Mouse (Mus musculus) kidney, adult 2 months (tissue): ENCODE measurements around the gene Cd3e. TPM values are rescaled to one million over a fixed set of nuclear protein-coding genes. Genes with fewer than 3 reads are reported as not detected.

Source experiments
- DNase-seq: peaks from one replicate; pipeline ENCODE4 v3.0.0; 2021
- H3K27ac ChIP-seq: fragments of 200-500 bp; 2 replicates; pipeline ENCODE4 v1.5.1; 2012; ENCODE audit warnings: low read depth, low read length, control low read depth, inconsistent platforms; ENCODE audit not compliant: insufficient read depth
- H3K27me3 ChIP-seq: fragments of 200-500 bp; replicated peaks from 2 replicates; pipeline ENCODE4 v1.6.1; 2012; ENCODE audit warnings: mild to moderate bottlenecking, moderate library complexity, low read length, inconsistent platforms; ENCODE audit not compliant: control insufficient read depth, insufficient read depth
- H3K36me3 ChIP-seq: fragments of 200-500 bp; 2 replicates; pipeline ENCODE4 v1.6.1; 2012; ENCODE audit warnings: mild to moderate bottlenecking, moderate library complexity, low read length, inconsistent platforms; ENCODE audit not compliant: control insufficient read depth, insufficient read depth
- H3K4me1 ChIP-seq: fragments of 200-500 bp; 2 replicates; pipeline ENCODE4 v1.6.1; 2011; ENCODE audit warnings: low read length; ENCODE audit not compliant: control insufficient read depth, insufficient read depth
- H3K4me3 ChIP-seq: fragments of 200-500 bp; 2 replicates; pipeline ENCODE4 v1.5.1; 2011; ENCODE audit warnings: mild to moderate bottlenecking, low read depth, low read length, control low read depth; ENCODE audit not compliant: insufficient read depth
- CTCF ChIP-seq: fragments of 200-500 bp; conservative IDR thresholded peaks from 2 replicates; pipeline ENCODE4 v1.5.1; 2011; ENCODE audit warnings: low read depth, mild to moderate bottlenecking, control low read depth, low read length, moderate library complexity, mixed read lengths; ENCODE audit not compliant: insufficient read depth, insufficient read length
- POLR2A ChIP-seq: fragments of 200-500 bp; IDR thresholded peaks from one replicate; pipeline ENCODE4 v1.6.1; 2011; ENCODE audit warnings: low read depth, low read length, control low read depth
- WGBS: fragments of 180-500 bp; shearing (Covaris S2); methylation state at CpG from one replicate; pipeline ENCODE4 v1.1.7; 2018; 5-methylcytosine and 5-hydroxymethylcytosine counted together
- polyA plus RNA-seq: library from polyadenylated mRNA; depleted of rRNA; stranded (reverse); fragments of >200 nt; gene quantifications from 2 replicates; pipeline ENCODE4 v1.2.3, GENCODE M21; 2012; rRNA removed

Cd3e gene
- 0.52 and 3.6 TPM in 2 replicates for polyA plus RNA-seq

DNA sequence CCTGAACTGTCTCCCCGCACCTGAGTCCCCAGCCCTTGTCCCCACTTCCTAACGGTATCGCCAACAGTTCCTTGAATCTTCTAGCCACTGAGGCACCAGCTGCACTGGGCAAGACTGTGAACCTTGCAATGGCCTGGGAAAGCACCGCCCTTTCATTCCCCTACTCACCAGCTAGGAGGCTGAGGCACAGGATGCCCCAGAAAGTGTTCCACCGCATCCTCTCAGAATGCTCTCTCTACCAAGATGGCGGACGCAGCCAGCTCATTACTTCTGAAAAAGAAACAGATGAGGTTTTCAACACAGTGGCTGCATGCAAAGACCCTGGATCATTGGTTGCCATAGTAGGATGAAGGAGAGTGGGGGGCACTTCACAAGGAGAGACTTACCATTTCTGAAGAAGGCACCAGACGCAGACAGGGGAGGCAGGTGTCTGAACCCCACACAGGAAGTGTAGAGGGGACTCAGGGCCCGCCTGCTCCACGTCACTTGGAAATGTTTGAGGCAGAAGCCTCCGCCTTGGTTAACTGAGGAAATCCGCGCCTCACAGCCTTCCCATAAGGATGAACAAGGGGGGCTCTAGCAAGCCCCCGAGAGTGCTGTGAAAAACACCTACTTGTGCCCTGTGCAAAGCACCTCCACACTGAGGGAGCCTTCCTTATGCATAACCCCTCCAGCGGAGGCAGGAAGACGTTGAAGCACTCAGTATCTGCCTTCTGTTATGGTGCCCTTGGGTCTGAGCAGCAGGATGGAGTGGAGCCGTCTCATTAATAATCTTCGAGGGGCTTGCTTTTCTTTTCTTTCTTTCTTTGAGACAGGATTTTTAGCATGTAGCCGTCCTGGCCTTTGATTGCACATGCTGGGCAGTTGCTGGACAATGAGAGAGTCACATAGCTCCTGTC lies at the start of gene Cd3e:
Gene Cd3e (minus strand): TSS at position 448 of the 899 bp plus-strand sequence.
- no peak within 1 kb of the TSS for H3K4me3 ChIP-seq
- no peaks in the 10 kb centered on the region for H3K27me3 ChIP-seq

DNA sequence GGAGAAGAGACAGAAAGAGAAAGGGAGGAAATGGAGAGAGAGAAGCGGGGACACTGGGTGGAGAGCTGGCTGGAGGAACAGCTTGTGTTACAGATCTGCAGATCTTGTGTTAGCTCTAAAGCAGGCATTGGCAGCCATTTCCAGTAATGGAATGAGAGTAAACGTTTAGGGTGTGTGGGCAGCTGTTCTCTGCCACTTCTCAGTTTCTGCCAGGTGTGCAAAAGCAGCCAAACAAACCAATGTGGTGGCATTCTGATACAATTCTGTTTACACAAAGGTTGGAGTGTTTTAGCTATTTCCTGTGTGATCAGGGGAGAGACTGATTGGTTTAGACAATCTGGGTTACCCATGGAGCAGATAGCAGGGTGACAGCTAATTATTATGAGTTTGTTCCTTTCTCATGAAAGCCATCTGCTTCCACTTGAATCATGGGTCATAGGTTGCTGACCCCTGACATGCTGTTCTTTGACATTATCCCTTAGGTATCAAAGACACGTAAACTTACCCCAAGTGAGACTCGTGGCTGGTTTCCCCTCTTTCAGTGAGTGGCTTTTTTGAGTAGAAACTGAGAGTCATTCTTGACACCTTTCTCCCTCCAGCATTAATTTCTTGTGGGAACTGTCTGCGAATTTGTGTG lies 49.0 kb upstream of the Cd3e start:
- 36% methylated on average over 5 of the region's 5 CpGs for whole genome bisulfite sequencing
- no peaks in the 10 kb centered on the region for H3K27me3 ChIP-seq
- TF ChIP-seq POLR2A, result no peak
- TF ChIP-seq CTCF, result no peak
- H3K36me3 ChIP-seq, result no peaks in the 10 kb centered on the region
- no peak overlapping the region for H3K27ac ChIP-seq
- DNase-seq, result no peak
- H3K4me1 ChIP-seq, result no peaks in the 10 kb centered on the region
- H3K4me3 ChIP-seq, result no peak overlapping the region

More for the DNA sequence above, at the start of gene Cd3e:
- no peaks in the 10 kb centered on the region for H3K4me1 ChIP-seq
- no peak for TF ChIP-seq POLR2A
- TF ChIP-seq CTCF, result no peak
- no peak within 1 kb of the TSS for H3K27ac ChIP-seq
- no peaks in the 10 kb centered on the region for H3K36me3 ChIP-seq
- WGBS, result 86% methylated on average over 19 of the region's 19 CpGs
- DNase-seq, result no peak

DNA sequence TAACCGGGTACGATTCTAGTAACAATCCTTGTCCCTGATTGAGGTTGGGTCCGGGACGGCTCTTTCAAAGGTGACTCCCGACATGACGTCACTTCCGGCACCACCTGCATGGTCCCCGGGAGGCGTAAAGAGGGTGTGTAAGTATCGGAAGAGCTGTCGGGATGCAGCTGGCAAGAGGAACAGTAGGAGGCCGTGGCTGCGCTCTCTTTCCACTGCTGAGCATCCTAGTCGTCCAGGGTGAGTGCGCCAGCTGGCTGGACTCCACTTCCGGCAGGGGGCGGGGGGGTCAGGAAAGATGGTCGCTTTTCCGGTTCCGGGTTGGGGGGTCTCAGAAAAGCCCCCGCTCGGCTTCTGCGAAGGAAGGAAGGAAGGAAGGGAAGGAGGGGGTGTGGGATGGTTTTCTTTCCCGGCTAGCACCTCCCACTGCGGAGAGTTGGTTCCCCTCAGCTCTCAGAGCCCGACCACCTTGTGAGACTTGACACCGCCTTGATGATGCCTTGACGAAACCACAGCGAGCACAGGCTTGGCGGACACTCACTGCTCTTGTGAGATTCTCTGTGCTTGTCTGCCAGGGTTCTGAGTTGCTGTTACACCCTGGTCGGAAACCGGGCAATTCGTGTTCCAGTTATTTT lies 45.8 kb upstream of the Cd3e start, which contains the start of gene Mpzl3:
Gene Mpzl3 (plus strand): TSS at position 105 of the 632 bp plus-strand sequence.
- no peaks in the 10 kb centered on the region for H3K27me3 ChIP-seq
- H3K27ac ChIP-seq, result peak within 1 kb of the TSS; percentile 96
- peak; percentile 90 for DNase-seq
- under 1% methylated on average over 33 of the region's 33 CpGs for WGBS
- H3K4me1 ChIP-seq, result no peaks in the 10 kb centered on the region
- H3K36me3 ChIP-seq, result no peaks in the 10 kb centered on the region
- TF ChIP-seq CTCF (no peak), POLR2A (no peak)
- H3K4me3 ChIP-seq, result peak within 1 kb of the TSS; percentile 92

DNA sequence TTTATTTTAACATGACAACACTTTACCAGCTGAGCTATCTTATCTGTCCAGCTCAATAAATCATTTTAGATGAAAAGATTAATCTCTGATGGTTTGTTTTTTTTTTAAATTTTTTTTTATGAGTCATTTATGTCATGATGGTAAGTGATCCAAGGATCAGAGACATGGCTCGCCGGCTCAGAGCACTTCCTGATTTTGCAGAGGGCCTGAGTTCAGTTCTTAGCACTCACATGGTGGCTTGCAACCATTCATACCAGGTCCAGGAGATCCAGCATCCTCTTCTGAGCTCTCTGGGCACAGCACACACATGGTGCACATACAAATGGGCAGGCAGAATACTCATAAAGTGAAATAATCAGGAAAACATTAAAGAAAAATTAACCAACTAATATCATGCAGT lies 40.9 kb upstream of the Cd3e start:
- no peaks in the 10 kb centered on the region for H3K27me3 ChIP-seq
- TF ChIP-seq POLR2A (no peak), CTCF (no peak)
- no peak for DNase-seq
- 79% methylated on average over 2 of the region's 2 CpGs for WGBS
- H3K27ac ChIP-seq, result no peak overlapping the region
- no peak overlapping the region for H3K4me3 ChIP-seq
- H3K4me1 ChIP-seq, result no peaks in the 10 kb centered on the region
- H3K36me3 ChIP-seq, result no peaks in the 10 kb centered on the region

DNA sequence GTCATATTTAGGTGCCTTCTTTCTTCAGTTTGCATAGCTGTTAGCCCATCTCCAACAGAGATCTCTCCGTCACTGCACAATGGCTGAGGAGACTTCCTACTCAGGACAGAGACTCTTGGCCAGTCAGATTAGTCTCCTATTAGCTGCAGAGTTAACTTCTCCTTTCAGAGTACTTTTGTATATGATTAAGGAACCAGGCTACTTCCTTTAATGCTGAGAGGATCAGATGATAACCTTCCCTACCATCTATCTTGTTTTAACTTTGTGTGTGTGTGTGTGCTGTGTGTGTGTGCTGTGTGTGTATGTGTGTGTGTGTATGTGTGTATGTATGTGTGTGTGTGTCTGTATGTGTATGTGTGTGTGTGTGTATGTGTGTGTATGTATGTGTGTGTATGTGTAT lies 40.3 kb upstream of the Cd3e start:
- Histone ChIP-seq H3K27me3 (no peaks in the 10 kb centered on the region), H3K36me3 (no peaks in the 10 kb centered on the region), H3K4me3 (no peak overlapping the region), H3K4me1 (no peaks in the 10 kb centered on the region), H3K27ac (no peak overlapping the region)
- DNase-seq, result no peak
- TF ChIP-seq CTCF (no peak), POLR2A (no peak)
- 88% methylated on average over 1 of the region's 1 CpGs for WGBS

DNA sequence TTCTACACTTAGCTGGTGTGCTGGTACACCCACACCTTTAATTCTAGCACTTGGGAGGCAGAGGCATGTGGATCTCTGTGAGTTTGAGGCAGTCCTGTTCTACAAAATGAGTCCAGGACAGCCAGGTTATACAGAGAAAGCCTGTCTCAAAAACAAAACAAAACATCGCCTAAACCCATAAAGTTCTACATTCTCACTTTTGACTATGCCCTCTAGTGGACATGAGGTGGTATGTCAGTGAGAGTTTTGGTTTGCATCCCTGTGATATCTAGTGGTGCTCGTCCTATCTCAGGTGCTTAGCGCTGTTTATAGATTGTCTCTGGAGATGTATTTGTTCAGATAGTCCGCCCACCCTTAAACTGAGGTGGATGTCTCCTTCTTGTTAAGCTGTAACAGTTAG lies 39.1 kb upstream of the Cd3e start:
- peak; percentile 45 for DNase-seq
- no peaks in the 10 kb centered on the region for H3K36me3 ChIP-seq
- no peak overlapping the region for H3K27ac ChIP-seq
- H3K4me1 ChIP-seq, result peaks cover 2% of the 10 kb centered on the region; the same call in 1 of the 2 replicates
- WGBS, result 29% methylated on average over 4 of the region's 4 CpGs
- H3K4me3 ChIP-seq, result no peak overlapping the region
- no peak for TF ChIP-seq POLR2A
- peak; percentile 33 for TF ChIP-seq CTCF
- H3K27me3 ChIP-seq, result no peaks in the 10 kb centered on the region
